Mouse (Mus musculus): ENCODE results near the gene Fam50a. TPM values are rescaled to one million over a fixed set of nuclear protein-coding genes. Genes with fewer than 3 reads are reported as not detected.
A peak's percentile ranks its signal among the peaks of the same experiment; 100 is the strongest.

Fam50a gene
- polyA plus RNA-seq, 1 experiment, result 10.4 TPM

GRCm38 (mm10) chrX:74281041-74281731, 31.6 kb upstream of the Fam50a start:
- peak overlapping the region; percentile 80 for H3K27ac ChIP-seq (ENCODE audit: insufficient read depth, low read depth, low read length)
- H3K27me3 ChIP-seq (ENCODE audit: control insufficient read depth, insufficient read depth, low read length), result no peaks in the 10 kb centered on the region
- H3K4me3 ChIP-seq (ENCODE audit: low read depth, low read length), result peak overlapping the region; percentile 72
- 7% methylated on average over 14 of the region's 14 CpGs for WGBS
- H3K36me3 ChIP-seq (ENCODE audit: control insufficient read depth, insufficient read depth, low read length), result peaks cover 2% of the 10 kb centered on the region; the same call in 1 of the 2 replicates
- peaks cover 10% of the 10 kb centered on the region; the same call in 1 of the 2 replicates for H3K4me1 ChIP-seq (ENCODE audit: control insufficient read depth, insufficient read depth, insufficient read length, low read length)
- TF ChIP-seq CTCF (IDR thresholded peaks at IDR 0.05; ENCODE audit: extremely low read depth, insufficient read length, insufficient replicate concordance, low read depth, low read length) (no peak), POLR2A (IDR thresholded peaks at IDR 0.05; ENCODE audit: low read depth, low read length) (no peak)

- TF ChIP-seq CTCF (IDR thresholded peaks at IDR 0.05; ENCODE audit: extremely low read depth, insufficient read length, insufficient replicate concordance, low read depth, low read length) (no peak), POLR2A (IDR thresholded peaks at IDR 0.05; ENCODE audit: low read depth, low read length) (peak; percentile 41; the same call in 1 of the 2 replicates)
- H3K4me1 ChIP-seq (ENCODE audit: control insufficient read depth, insufficient read depth, insufficient read length, low read length), result peaks cover 9% of the 10 kb centered on the region; the same call in 1 of the 2 replicates
- H3K27me3 ChIP-seq (ENCODE audit: control insufficient read depth, insufficient read depth, low read length), result no peaks in the 10 kb centered on the region
- peak within 1 kb of the TSS; percentile 93 for H3K27ac ChIP-seq (ENCODE audit: insufficient read depth, low read depth, low read length)
- peak within 1 kb of the TSS; percentile 72 for H3K4me3 ChIP-seq (ENCODE audit: low read depth, low read length)
- H3K36me3 ChIP-seq (ENCODE audit: control insufficient read depth, insufficient read depth, low read length), result peaks cover 2% of the 10 kb centered on the region; the same call in 1 of the 2 replicates
- 8% methylated on average over 16 of the region's 16 CpGs for WGBS
These were observed 31.0 kb upstream of the Fam50a start, which contains the start of the genes Taz and Dnase1l1 for GRCm38 (mm10) chrX:74281732-74282394. TSS of gene Taz (plus strand) at chrX:74281912. TSS of gene Dnase1l1 (minus strand) at chrX:74282337.

GRCm38 (mm10) chrX:74282395-74283091, 30.3 kb upstream of the Fam50a start:
- Histone ChIP-seq H3K36me3 (ENCODE audit: control insufficient read depth, insufficient read depth, low read length) (peaks cover 2% of the 10 kb centered on the region; the same call in 1 of the 2 replicates), H3K4me1 (ENCODE audit: control insufficient read depth, insufficient read depth, insufficient read length, low read length) (peaks cover 7% of the 10 kb centered on the region; the same call in 1 of the 2 replicates), H3K27ac (ENCODE audit: insufficient read depth, low read depth, low read length) (peak overlapping the region; percentile 93), H3K4me3 (ENCODE audit: low read depth, low read length) (peak overlapping the region; percentile 72), H3K27me3 (ENCODE audit: control insufficient read depth, insufficient read depth, low read length) (no peaks in the 10 kb centered on the region)
- 15% methylated on average over 39 of the region's 39 CpGs for WGBS
- TF ChIP-seq POLR2A (IDR thresholded peaks at IDR 0.05; ENCODE audit: low read depth, low read length) (peak; percentile 46; the same call in 1 of the 2 replicates), CTCF (IDR thresholded peaks at IDR 0.05; ENCODE audit: extremely low read depth, insufficient read length, insufficient replicate concordance, low read depth, low read length) (no peak)

GRCm38 (mm10) chrX:74283092-74283437, 29.8 kb upstream of the Fam50a start:
- TF ChIP-seq POLR2A (IDR thresholded peaks at IDR 0.05; ENCODE audit: low read depth, low read length) (no peak), CTCF (IDR thresholded peaks at IDR 0.05; ENCODE audit: extremely low read depth, insufficient read length, insufficient replicate concordance, low read depth, low read length) (no peak)
- Histone ChIP-seq H3K27ac (ENCODE audit: insufficient read depth, low read depth, low read length) (peak overlapping the region; percentile 92), H3K36me3 (ENCODE audit: control insufficient read depth, insufficient read depth, low read length) (peaks cover 2% of the 10 kb centered on the region), H3K4me1 (ENCODE audit: control insufficient read depth, insufficient read depth, insufficient read length, low read length) (peaks cover 7% of the 10 kb centered on the region; the same call in 1 of the 2 replicates), H3K27me3 (ENCODE audit: control insufficient read depth, insufficient read depth, low read length) (no peaks in the 10 kb centered on the region), H3K4me3 (ENCODE audit: low read depth, low read length) (peak overlapping the region; percentile 72)
- 16% methylated on average over 5 of the region's 5 CpGs for WGBS

GRCm38 (mm10) chrX:74293431-74293830, 19.4 kb upstream of the Fam50a start:
- Histone ChIP-seq H3K27me3 (ENCODE audit: control insufficient read depth, insufficient read depth, low read length) (no peaks in the 10 kb centered on the region), H3K4me3 (ENCODE audit: low read depth, low read length) (no peak overlapping the region), H3K4me1 (ENCODE audit: control insufficient read depth, insufficient read depth, insufficient read length, low read length) (no peaks in the 10 kb centered on the region; the same call in 1 of the 2 replicates), H3K36me3 (ENCODE audit: control insufficient read depth, insufficient read depth, low read length) (peaks cover 11% of the 10 kb centered on the region; the same call in 1 of the 2 replicates), H3K27ac (ENCODE audit: insufficient read depth, low read depth, low read length) (no peak overlapping the region)
- 54% methylated on average over 4 of the region's 4 CpGs for WGBS
- TF ChIP-seq CTCF (IDR thresholded peaks at IDR 0.05; ENCODE audit: extremely low read depth, insufficient read length, insufficient replicate concordance, low read depth, low read length) (no peak), POLR2A (IDR thresholded peaks at IDR 0.05; ENCODE audit: low read depth, low read length) (no peak)

- no peaks in the 10 kb centered on the region; the same call in 1 of the 2 replicates for H3K4me1 ChIP-seq (ENCODE audit: control insufficient read depth, insufficient read depth, insufficient read length, low read length)
- peak within 1 kb of the TSS; percentile 99 for H3K4me3 ChIP-seq (ENCODE audit: low read depth, low read length)
- TF ChIP-seq POLR2A (IDR thresholded peaks at IDR 0.05; ENCODE audit: low read depth, low read length), result peak; percentile 78; the same call in 1 of the 2 replicates
- no peak for TF ChIP-seq CTCF (IDR thresholded peaks at IDR 0.05; ENCODE audit: extremely low read depth, insufficient read length, insufficient replicate concordance, low read depth, low read length)
- 11% methylated on average over 37 of the region's 37 CpGs for WGBS
- peaks cover 10% of the 10 kb centered on the region for H3K36me3 ChIP-seq (ENCODE audit: control insufficient read depth, insufficient read depth, low read length)
- peak within 1 kb of the TSS; percentile 70 for H3K27ac ChIP-seq (ENCODE audit: insufficient read depth, low read depth, low read length)
- no peaks in the 10 kb centered on the region for H3K27me3 ChIP-seq (ENCODE audit: control insufficient read depth, insufficient read depth, low read length)
These were observed 16.0 kb upstream of the Fam50a start, which contains the start of gene Atp6ap1 for GRCm38 (mm10) chrX:74296538-74297448. TSS of gene Atp6ap1 (plus strand) at chrX:74297097.

Measured in small intestine, adult 2 months (tissue).